Mouse (Mus musculus) olfactory bulb, adult 2 months (tissue): ENCODE measurements around the gene Cd101.

Experiments
- CTCF ChIP-seq: fragments of 200-500 bp; IDR thresholded peaks from 2 replicates; pipeline ENCODE4 v1.5.1; 2012; ENCODE audit warnings: low read depth, mild to moderate bottlenecking, low read length, moderate library complexity; ENCODE audit not compliant: insufficient read depth
- POLR2A ChIP-seq: fragments of 200-500 bp; IDR thresholded peaks from 2 replicates; pipeline ENCODE4 v1.6.1; 2012; ENCODE audit warnings: mild to moderate bottlenecking, low read depth, low read length, moderate library complexity; ENCODE audit not compliant: insufficient read depth

DNA sequence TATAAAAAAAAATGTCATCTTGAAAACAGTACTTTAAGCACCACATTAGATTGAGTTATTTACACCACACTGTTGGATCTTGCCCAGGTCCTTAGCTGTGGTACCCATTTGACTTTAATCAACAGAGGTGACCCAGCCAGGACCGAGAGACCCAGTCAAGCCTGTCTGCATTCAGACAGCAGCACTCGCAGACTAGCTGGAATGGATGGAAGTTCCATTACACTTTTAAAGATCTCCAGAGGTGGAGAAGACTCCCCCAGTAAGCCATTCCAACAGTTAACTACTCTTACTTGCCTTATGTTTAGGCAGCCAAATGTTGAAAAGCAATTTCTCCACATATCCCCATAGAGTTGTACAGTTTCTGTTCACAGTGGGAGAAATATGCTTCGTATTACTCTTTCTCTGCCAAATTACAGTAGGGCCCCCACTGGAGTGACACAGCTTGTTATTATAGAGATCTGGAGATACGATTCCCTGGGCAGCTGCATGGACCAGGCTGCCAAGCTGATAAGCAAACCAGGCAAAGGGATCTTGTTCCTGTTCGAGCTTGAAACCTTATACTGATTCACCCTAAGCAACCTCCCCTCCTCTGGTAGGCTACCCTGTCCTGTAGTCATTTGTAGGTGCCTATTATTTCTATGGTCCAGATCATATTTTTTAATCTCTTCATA is 22.1 kb downstream of the Cd101 start:
- TF ChIP-seq CTCF = no peak
- no peak for TF ChIP-seq POLR2A
